Comparison of ENCODE assay signal across 10 mouse cellular contexts in the genomic region with DNA sequence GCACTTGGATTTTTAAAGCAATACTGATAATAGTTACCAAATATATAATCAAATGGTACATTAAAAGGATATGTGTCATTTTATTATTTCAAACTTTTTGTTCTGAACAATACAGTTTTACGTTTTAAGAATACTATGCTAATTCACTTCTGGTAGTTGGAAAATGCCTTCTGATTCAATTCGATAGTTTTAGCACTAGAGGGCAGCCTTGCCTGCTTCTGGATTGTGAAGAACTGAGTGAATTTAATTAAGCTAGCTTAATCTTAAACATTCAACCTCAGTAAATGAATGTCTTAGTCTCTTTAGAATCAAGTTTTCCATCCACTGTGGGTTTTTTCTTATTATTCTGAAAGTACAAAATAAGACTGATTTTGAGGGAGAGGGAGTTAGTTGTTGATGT. TPM values are rescaled to one million over a fixed set of nuclear protein-coding genes. Genes with fewer than 3 reads are reported as not detected.
A peak's percentile ranks its signal among the peaks of the same experiment; 100 is the strongest.
DNase-seq lines count a peak whose midpoint lies in the region; ATAC-seq and TF ChIP-seq lines count a peak whose summit lies in the region.
"Had no signal": no experiment of that assay in that cellular context is flagged by ENCODE, and none has a peak within 500 bp of the region (broad histone marks: within the 10 kb centered on the region; RNA-seq: fewer than 3 reads in every experiment).

No protein-coding gene starts in this region.

- ATAC-seq in intestine, postnatal 0 days: no peak
- no peak for ATAC-seq in intestine, embryonic 15.5 days
- ATAC-seq in inflammation-experienced regulatory T-cells, adult 6 months: peak; percentile 77

- no peak for TF ChIP-seq EP300 in ES-Bruce4 (IDR thresholded peaks at IDR 0.05; ENCODE audit: insufficient read depth, low read depth, low read length)

- peak; percentile 60 for DNase-seq in 3T3-L1 (ENCODE audit: low read depth, low spot score)
- DNase-seq in urinary bladder, postnatal 4 days (ENCODE audit: low spot score in 2 of 2): no peak
- DNase-seq in adrenal gland, adult 18-20 months (ENCODE audit: low spot score in 2 of 2): no peak
- no peak for DNase-seq in natural killer cell, adult 2 months (ENCODE audit: low spot score in 2 of 2)

- no peak overlapping the region for H3K9ac ChIP-seq in intestine, postnatal 0 days (ENCODE audit: low read depth, low read length)
- H3K9ac ChIP-seq in intestine, embryonic 15.5 days: no peak overlapping the region
- H3K9ac ChIP-seq in ES-Bruce4 (ENCODE audit: low read depth, poor library complexity, severe bottlenecking): no peak overlapping the region
- H3K9ac ChIP-seq: neural tube, embryonic 13.5 days had no signal

- H3K27me3 ChIP-seq in intestine, postnatal 0 days (replicated peaks; ENCODE audit: control insufficient read depth, insufficient read depth, low read length): no peaks in the 10 kb centered on the region
- no peaks in the 10 kb centered on the region for H3K27me3 ChIP-seq in intestine, embryonic 15.5 days (replicated peaks)
- H3K27me3 ChIP-seq in ES-Bruce4 (ENCODE audit: control insufficient read depth, insufficient read depth, low read length, poor library complexity, severe bottlenecking): no peaks in the 10 kb centered on the region
- H3K27me3 ChIP-seq: neural tube, embryonic 13.5 days had no signal

- H3K4me2 ChIP-seq in intestine, postnatal 0 days (replicated peaks; ENCODE audit: low read depth): no peak overlapping the region
- H3K4me2 ChIP-seq in intestine, embryonic 15.5 days (replicated peaks): no peak overlapping the region
- H3K4me2 ChIP-seq: neural tube, embryonic 13.5 days had no signal

- H3K4me3 ChIP-seq in intestine, postnatal 0 days (ENCODE audit: low read depth, low read length): no peak overlapping the region
- H3K4me3 ChIP-seq in intestine, embryonic 15.5 days (replicated peaks): no peak overlapping the region
- no peak overlapping the region for H3K4me3 ChIP-seq in ES-Bruce4 (ENCODE audit: low read depth, low read length)
- H3K4me3 ChIP-seq: neural tube, embryonic 13.5 days had no signal

- 44% methylated on average over 2 of the region's 2 CpGs for WGBS in intestine, postnatal 0 days
- WGBS in intestine, embryonic 15.5 days: 49% methylated on average over 2 of the region's 2 CpGs

- peaks cover 5% of the 10 kb centered on the region; the same call in 1 of the 2 replicates for H3K36me3 ChIP-seq in intestine, postnatal 0 days (ENCODE audit: control insufficient read depth, insufficient read depth)
- peaks cover 6% of the 10 kb centered on the region; the same call in 1 of the 2 replicates for H3K36me3 ChIP-seq in intestine, embryonic 15.5 days
- no peaks in the 10 kb centered on the region for H3K36me3 ChIP-seq in ES-Bruce4 (ENCODE audit: control insufficient read depth, insufficient read depth, low read length, poor library complexity, severe bottlenecking)

- no peak overlapping the region for H3K27ac ChIP-seq in intestine, postnatal 0 days (ENCODE audit: low read depth, low read length)
- H3K27ac ChIP-seq in intestine, embryonic 15.5 days: no peak overlapping the region
- H3K27ac ChIP-seq in ES-Bruce4 (ENCODE audit: insufficient read depth, low read length): no peak overlapping the region
- H3K27ac ChIP-seq: neural tube, embryonic 13.5 days had no signal

- no peaks in the 10 kb centered on the region for H3K9me3 ChIP-seq in intestine, postnatal 0 days (ENCODE audit: control insufficient read depth)
- H3K9me3 ChIP-seq in intestine, embryonic 15.5 days: no peaks in the 10 kb centered on the region
- no peaks in the 10 kb centered on the region for H3K9me3 ChIP-seq in ES-Bruce4 (replicated peaks; ENCODE audit: control insufficient read depth, insufficient read depth, low read length, poor library complexity, severe bottlenecking)
- H3K9me3 ChIP-seq: neural tube, embryonic 13.5 days had no signal

- H3K4me1 ChIP-seq in intestine, postnatal 0 days (replicated peaks; ENCODE audit: control insufficient read depth, insufficient read depth, low read length): no peaks in the 10 kb centered on the region
- H3K4me1 ChIP-seq in intestine, embryonic 15.5 days (replicated peaks): no peaks in the 10 kb centered on the region
- no peaks in the 10 kb centered on the region for H3K4me1 ChIP-seq in ES-Bruce4 (ENCODE audit: control insufficient read depth, insufficient read depth, low read length)
- H3K4me1 ChIP-seq: neural tube, embryonic 13.5 days had no signal

- no peak for TF ChIP-seq POLR2A in ES-Bruce4 (IDR thresholded peaks at IDR 0.05; ENCODE audit: insufficient read depth, low read length)

- TF ChIP-seq CTCF in intestine, postnatal 0 days (IDR thresholded peaks at IDR 0.05; ENCODE audit: low read depth): peak; percentile 75
- peak; percentile 6 for TF ChIP-seq CTCF in ES-Bruce4 (IDR thresholded peaks at IDR 0.05; ENCODE audit: low read depth, low read length)

RNA-seq across cellular contexts. Expression of a gene that starts 31.9 kb away (rescaled TPM):
- 73.5 and 78.9 TPM in 2 replicates for polyA plus RNA-seq in intestine, postnatal 0 days (2015; fragmentation: Nextera tagmentation; extraction: Ambion mirVana)
- polyA plus RNA-seq in intestine, embryonic 15.5 days (2015; fragmentation: Nextera tagmentation; extraction: Ambion mirVana): 107 and 123 TPM in 2 replicates
- 81.0 and 89.9 TPM in 2 replicates for polyA plus RNA-seq in ES-Bruce4 (2011; ENCODE audit: insufficient read depth, insufficient read length, low read depth, missing spikeins)
- polyA plus RNA-seq in inflammation-experienced regulatory T-cells, adult 6 months (2017; shearing (Covaris generic)): 10 to 100 TPM; 20.6 to 45.4 (median 36.7) TPM
- 10 to 100 TPM; 82.1 to 87.0 TPM for total RNA-seq in adrenal gland, adult 18-20 months (2021)

RNA-seq across cellular contexts. Expression of a gene that starts 32.0 kb away (rescaled TPM):
- 3.1 and 4.3 TPM in 2 replicates for polyA plus RNA-seq in intestine, postnatal 0 days (2015; fragmentation: Nextera tagmentation; extraction: Ambion mirVana)
- polyA plus RNA-seq in intestine, embryonic 15.5 days (2015; fragmentation: Nextera tagmentation; extraction: Ambion mirVana): 11.0 and 11.6 TPM in 2 replicates
- 7.9 and 8.6 TPM in 2 replicates for polyA plus RNA-seq in ES-Bruce4 (2011; ENCODE audit: insufficient read depth, insufficient read length, low read depth, missing spikeins)
- 1 to 10 TPM; 6.1 to 9.3 (median 7.8) TPM for polyA plus RNA-seq in inflammation-experienced regulatory T-cells, adult 6 months (2017; shearing (Covaris generic))
- 10 to 100 TPM in 1 of 2 experiments, 1 to 10 TPM in 1; 9.7 to 11.6 TPM for total RNA-seq in adrenal gland, adult 18-20 months (2021)

RNA-seq across cellular contexts. Expression of a gene that starts 56.1 kb away (rescaled TPM):
- polyA plus RNA-seq in intestine, postnatal 0 days (2015; fragmentation: Nextera tagmentation; extraction: Ambion mirVana): 1.7 and 1.9 TPM in 2 replicates
- polyA plus RNA-seq in intestine, embryonic 15.5 days (2015; fragmentation: Nextera tagmentation; extraction: Ambion mirVana): 0.83 and 0.86 TPM in 2 replicates
- polyA plus RNA-seq in ES-Bruce4 (2011; ENCODE audit: insufficient read depth, insufficient read length, low read depth, missing spikeins): 0.45 and 0.58 TPM in 2 replicates
- not detected for polyA plus RNA-seq in inflammation-experienced regulatory T-cells, adult 6 months (2017; shearing (Covaris generic))
- 1 to 10 TPM in 1 of 2 experiments, under 1 TPM in 1; 0.46 to 1.5 TPM for total RNA-seq in adrenal gland, adult 18-20 months (2021)
- total RNA-seq: layer of hippocampus, adult 18-20 months had no signal
- polyA plus RNA-seq: neural tube, embryonic 13.5 days had no signal
